5 mouse cellular contexts compared by ENCODE assay signal in genomic region chr13:72253242-72253641, GRCm38 (mm10).
DNase-seq lines count a peak whose midpoint lies in the region; ATAC-seq and TF ChIP-seq lines count a peak whose summit lies in the region.
"Not testable (repeated sequence)": the region's sequence is repeated elsewhere in the genome, so short reads cannot be mapped to it uniquely, and the experiment has no call there.

No protein-coding gene starts in this region.

- peak overlapping the region; percentile 88 for H3K27ac ChIP-seq in ES-Bruce4 (ENCODE audit: insufficient read depth, low read length)
- not testable (repeated sequence) for H3K27ac ChIP-seq in ES-E14 (ENCODE audit: insufficient read depth, low read depth, low read length, poor library complexity, severe bottlenecking); heart, embryonic 12.5 days (ENCODE audit: poor library complexity, severe bottlenecking)

- H3K9me3 ChIP-seq in ES-Bruce4 (replicated peaks; ENCODE audit: control insufficient read depth, insufficient read depth, low read length, poor library complexity, severe bottlenecking); ES-E14 (ENCODE audit: control insufficient read depth, insufficient read depth, low read depth, low read length); heart, embryonic 12.5 days (replicated peaks): not testable (repeated sequence)

- not testable (repeated sequence) for TF ChIP-seq CTCF in ES-Bruce4 (IDR thresholded peaks at IDR 0.05; ENCODE audit: low read depth, low read length)

- TF ChIP-seq EP300 in ES-Bruce4 (IDR thresholded peaks at IDR 0.05; ENCODE audit: insufficient read depth, low read depth, low read length) = peak; percentile 89

- peak overlapping the region; percentile 64 for H3K9ac ChIP-seq in ES-Bruce4 (ENCODE audit: low read depth, poor library complexity, severe bottlenecking)
- H3K9ac ChIP-seq in ES-E14 (ENCODE audit: insufficient read depth, low read depth, low read length, poor library complexity, severe bottlenecking); heart, embryonic 12.5 days: not testable (repeated sequence)

- ATAC-seq in heart, embryonic 12.5 days (ENCODE audit: insufficient number of reproducible peaks, low FRiP score) = not testable (repeated sequence)

- TF ChIP-seq POLR2A in ES-Bruce4 (IDR thresholded peaks at IDR 0.05; ENCODE audit: insufficient read depth, low read length) = not testable (repeated sequence)

- WGBS in heart, embryonic 12.5 days = 46% methylated on average over 13 of the region's 13 CpGs

- H3K4me2 ChIP-seq in heart, embryonic 12.5 days = 0 out of 2 replicates have a peak overlapping the region, but pooled peaks have one; percentile 7

- H3K27me3 ChIP-seq in ES-Bruce4 (ENCODE audit: control insufficient read depth, insufficient read depth, low read length, poor library complexity, severe bottlenecking); heart, embryonic 12.5 days (replicated peaks): not testable (repeated sequence)

- not testable (repeated sequence) for H3K4me1 ChIP-seq in ES-Bruce4 (ENCODE audit: control insufficient read depth, insufficient read depth, low read length); ES-E14 (ENCODE audit: control insufficient read depth in 2 of 2, insufficient read depth in 2 of 2, low read length in 2 of 2, poor library complexity in 1 of 2); heart, embryonic 12.5 days (replicated peaks)

- not testable (repeated sequence) for H3K36me3 ChIP-seq in ES-Bruce4 (ENCODE audit: control insufficient read depth, insufficient read depth, low read length, poor library complexity, severe bottlenecking); ES-E14 (ENCODE audit: control insufficient read depth, insufficient read depth, low read length, poor library complexity, severe bottlenecking); heart, embryonic 12.5 days

- in situ Hi-C loops in ES-E14 (cut with MboI; ENCODE audit: low sequenced_read_pairs in 2 of 2, unreplicated experiment in 2 of 2) = not testable (repeated sequence)

- DNase-seq in ES-E14 (ENCODE audit: low read depth, low spot score) = peak; percentile 46
- DNase-seq in WW6 (ENCODE audit: low read depth, low spot score) = peak; percentile 29
- peak; percentile 1 for DNase-seq in lung, postnatal 36 days

- H3K4me3 ChIP-seq in ES-Bruce4 (ENCODE audit: low read depth, low read length); ES-E14 (ENCODE audit: insufficient read depth in 1 of 2, low read depth in 1 of 2, low read length in 2 of 2, poor library complexity in 1 of 2, severe bottlenecking in 1 of 2); heart, embryonic 12.5 days: not testable (repeated sequence)
